Mouse (Mus musculus) intestine, embryonic 15.5 days (tissue): ENCODE measurements around the gene Acvr1. TPM values are rescaled to one million over a fixed set of nuclear protein-coding genes. Genes with fewer than 3 reads are reported as not detected.

Source experiments
- ATAC-seq: fragments of 200-750 bp; cut with Nextera tagmentation; 2 replicates; pipeline ENCODE4 v1.8.0; 2017; ENCODE audit warnings: moderate TSS enrichment, moderate library complexity
- H3K27ac ChIP-seq: fragments of 300-500 bp; sonication (generic); 2 replicates; pipeline ENCODE4 v1.5.1; 2015; ENCODE audit warnings: mild to moderate bottlenecking, inconsistent platforms
- H3K27me3 ChIP-seq: fragments of 300-500 bp; sonication (generic); replicated peaks from 2 replicates; pipeline ENCODE4 v1.6.1; 2015; ENCODE audit warnings: inconsistent platforms
- H3K36me3 ChIP-seq: fragments of 300-500 bp; sonication (generic); 2 replicates; pipeline ENCODE4 v1.6.1; 2015; ENCODE audit warnings: inconsistent platforms
- H3K4me1 ChIP-seq: fragments of 300-500 bp; sonication (generic); replicated peaks from 2 replicates; pipeline ENCODE4 v1.6.1; 2015; ENCODE audit warnings: inconsistent platforms
- H3K4me2 ChIP-seq: fragments of 300-500 bp; sonication (generic); replicated peaks from 2 replicates; pipeline ENCODE4 v1.6.1; 2015; ENCODE audit warnings: mild to moderate bottlenecking, inconsistent platforms
- H3K4me3 ChIP-seq: fragments of 300-500 bp; sonication (generic); replicated peaks from 2 replicates; pipeline ENCODE4 v1.5.1; 2015; ENCODE audit warnings: inconsistent platforms
- H3K9ac ChIP-seq: fragments of 300-500 bp; sonication (generic); 2 replicates; pipeline ENCODE4 v1.6.1; 2015; ENCODE audit warnings: inconsistent platforms
- H3K9me3 ChIP-seq: fragments of 300-500 bp; sonication (generic); 2 replicates; pipeline ENCODE4 v1.6.1; 2016; ENCODE audit warnings: inconsistent platforms
- WGBS: fragments of 180-500 bp; shearing (Covaris S2); methylation state at CpG from one replicate; pipeline ENCODE4 v1.1.7; 2015; 5-methylcytosine and 5-hydroxymethylcytosine counted together
- polyA plus RNA-seq: library from polyadenylated mRNA; unstranded; fragments of >200 nt; fragmentation: Nextera tagmentation; extraction: Ambion mirVana; gene quantifications from 2 replicates; pipeline ENCODE4 v1.2.1, GENCODE M21; 2015

The Acvr1 gene
- polyA plus RNA-seq, 1 experiment from 2014 or later: 4.9 TPM

DNA sequence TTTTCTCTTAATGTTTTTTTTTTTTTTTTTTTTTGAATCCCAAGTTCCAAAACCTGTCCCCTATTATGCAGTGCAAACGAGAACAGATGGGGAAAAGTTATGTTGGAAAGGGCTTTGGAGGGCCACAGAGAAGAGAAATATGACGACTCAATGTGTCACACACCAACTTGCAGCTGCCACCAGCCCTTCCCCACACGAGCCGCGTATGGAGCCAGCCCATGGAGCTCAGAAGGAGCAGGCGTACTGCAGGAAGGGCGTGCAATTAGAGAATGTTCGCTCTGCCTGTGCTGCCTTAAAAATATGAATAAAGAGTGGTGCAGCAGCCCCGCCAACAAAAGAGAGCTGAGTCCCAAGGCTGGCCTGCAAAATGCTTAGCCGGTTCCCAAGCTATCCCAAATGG, 19.4 kb upstream of the Acvr1 start:
- ATAC-seq: no peak
- Histone ChIP-seq H3K4me2 (no peak overlapping the region), H3K36me3 (no peaks in the 10 kb centered on the region), H3K9me3 (no peaks in the 10 kb centered on the region), H3K27me3 (no peaks in the 10 kb centered on the region), H3K9ac (no peak overlapping the region), H3K27ac (no peak overlapping the region), H3K4me3 (no peak overlapping the region), H3K4me1 (0 out of 2 replicates have a peak, but pooled peaks cover 4% of the 10 kb centered on the region)
- 72% methylated on average over 10 of the region's 10 CpGs for WGBS

DNA sequence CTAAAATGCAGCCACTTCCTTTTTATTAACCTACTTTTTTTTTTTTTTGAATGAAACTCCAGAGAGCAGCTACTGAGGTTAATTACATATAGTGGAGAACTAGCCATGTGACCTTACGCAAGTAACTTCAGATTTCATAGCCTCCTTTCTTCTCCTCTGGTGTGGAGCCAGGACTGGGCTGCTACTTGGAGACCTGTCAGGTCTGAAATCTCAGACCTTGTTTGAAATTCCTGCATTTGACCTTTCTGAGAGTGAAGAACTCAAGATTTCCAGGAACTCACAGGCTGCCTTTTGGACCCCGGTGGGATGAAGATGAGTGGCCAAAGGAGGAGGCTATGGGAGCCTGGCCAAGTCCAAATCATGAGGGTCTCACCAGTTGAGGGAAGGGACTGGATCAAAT, 7.2 kb upstream of the Acvr1 start:
- H3K27me3 ChIP-seq: no peaks in the 10 kb centered on the region
- WGBS: 77% methylated on average over 2 of the region's 2 CpGs
- no peak overlapping the region for H3K9ac ChIP-seq
- H3K4me3 ChIP-seq: no peak overlapping the region
- H3K4me2 ChIP-seq: no peak overlapping the region
- no peaks in the 10 kb centered on the region for H3K36me3 ChIP-seq
- no peaks in the 10 kb centered on the region for H3K9me3 ChIP-seq
- no peak for ATAC-seq
- H3K4me1 ChIP-seq: no peaks in the 10 kb centered on the region
- no peak overlapping the region for H3K27ac ChIP-seq

DNA sequence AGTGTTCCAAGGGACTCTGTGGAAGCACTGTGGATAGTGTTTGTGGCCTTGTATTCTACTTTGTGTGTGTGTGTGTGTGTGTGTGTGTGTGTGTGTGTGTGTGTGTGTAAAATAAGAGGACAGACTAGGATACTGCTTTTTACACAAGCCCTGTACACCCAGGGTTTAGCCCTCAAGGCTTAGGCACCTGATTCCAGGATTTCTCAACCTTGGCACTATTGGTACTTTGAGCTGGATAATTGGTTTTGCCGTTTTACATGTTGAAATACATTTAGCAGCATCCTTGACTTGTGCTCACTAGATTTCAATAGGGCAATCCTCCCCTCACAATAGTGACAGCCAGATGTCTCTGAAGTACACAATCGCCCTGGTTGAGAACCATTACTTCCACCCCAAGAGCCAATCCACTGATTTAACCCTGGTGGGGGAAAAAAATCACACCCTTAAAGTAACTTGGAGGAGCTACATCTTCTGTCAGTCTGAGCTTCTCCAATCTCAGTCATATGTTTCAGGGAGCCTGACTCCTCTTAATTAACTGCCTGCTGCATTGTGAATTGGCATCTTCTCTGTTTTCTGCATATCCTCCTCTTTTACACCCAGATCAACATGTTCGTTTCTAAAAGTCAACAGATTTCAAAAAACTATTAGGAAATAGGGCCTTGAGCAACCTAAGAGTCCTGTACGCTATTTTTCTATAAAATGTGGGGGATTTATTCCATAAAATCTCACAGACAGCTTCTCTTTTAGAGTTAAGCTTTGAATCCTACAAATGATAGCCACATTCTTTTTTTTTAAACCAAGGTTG, 2.1 kb upstream of the Acvr1 start:
- Histone ChIP-seq H3K9me3 (no peaks in the 10 kb centered on the region), H3K27ac (no peak overlapping the region), H3K36me3 (no peaks in the 10 kb centered on the region), H3K4me2 (peak overlapping the region; percentile 56), H3K4me1 (peaks cover 13% of the 10 kb centered on the region), H3K27me3 (no peaks in the 10 kb centered on the region), H3K9ac (0 out of 2 replicates have a peak overlapping the region, but pooled peaks have one; percentile 79), H3K4me3 (peak overlapping the region; percentile 68; the same call in 1 of the 2 replicates)
- WGBS: 65% methylated on average over 4 of the region's 4 CpGs
- no peak for ATAC-seq

DNA sequence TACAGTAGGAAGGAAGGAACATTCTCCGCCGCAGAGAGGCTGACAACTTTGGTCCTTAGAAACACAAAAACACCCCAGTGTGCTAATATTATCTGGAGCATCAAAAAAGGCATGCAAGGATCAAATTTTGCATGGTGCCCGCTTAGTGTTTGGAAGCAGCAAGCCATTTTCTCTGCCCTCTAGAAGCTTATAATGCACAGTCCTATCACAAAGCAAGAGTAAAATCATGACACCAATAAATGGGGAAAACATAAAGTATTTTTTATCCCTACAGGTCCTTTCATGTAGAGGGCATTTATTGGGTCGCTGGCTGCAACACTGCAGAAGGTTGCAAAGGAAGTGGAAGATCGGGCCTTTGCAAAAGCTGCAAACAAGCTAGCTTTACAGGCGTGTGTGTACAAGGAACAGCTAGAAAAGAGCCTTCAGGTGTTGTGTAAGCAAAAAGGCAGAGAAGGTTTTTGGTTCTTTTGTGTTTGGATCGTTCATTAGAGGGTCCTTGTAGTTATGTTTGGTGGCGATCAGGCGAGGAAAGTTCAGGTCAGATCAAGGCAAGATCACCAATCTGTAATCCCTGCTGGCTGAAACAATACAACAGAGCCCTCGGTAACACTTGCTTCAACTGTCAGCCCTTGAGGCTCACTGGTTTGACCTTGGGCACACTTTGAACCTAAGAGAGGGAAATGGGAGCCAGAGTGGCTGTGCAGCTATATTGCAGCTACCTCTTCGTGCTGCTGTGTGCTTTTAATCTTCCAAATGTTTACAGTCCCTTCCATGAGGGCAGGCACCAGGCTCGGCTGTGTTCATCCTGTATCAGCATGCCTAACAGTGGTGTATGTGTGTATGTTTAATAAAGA, 1.1 kb upstream of the Acvr1 start:
- peak overlapping the region; percentile 98 for H3K27ac ChIP-seq
- 6% methylated on average over 12 of the region's 12 CpGs for WGBS
- H3K4me2 ChIP-seq: peak overlapping the region; percentile 56
- H3K4me3 ChIP-seq: peak overlapping the region; percentile 68
- no peaks in the 10 kb centered on the region for H3K27me3 ChIP-seq
- ATAC-seq: no peak
- peaks cover 13% of the 10 kb centered on the region for H3K4me1 ChIP-seq
- H3K9ac ChIP-seq: peak overlapping the region; percentile 79
- H3K9me3 ChIP-seq: no peaks in the 10 kb centered on the region
- H3K36me3 ChIP-seq: no peaks in the 10 kb centered on the region

DNA sequence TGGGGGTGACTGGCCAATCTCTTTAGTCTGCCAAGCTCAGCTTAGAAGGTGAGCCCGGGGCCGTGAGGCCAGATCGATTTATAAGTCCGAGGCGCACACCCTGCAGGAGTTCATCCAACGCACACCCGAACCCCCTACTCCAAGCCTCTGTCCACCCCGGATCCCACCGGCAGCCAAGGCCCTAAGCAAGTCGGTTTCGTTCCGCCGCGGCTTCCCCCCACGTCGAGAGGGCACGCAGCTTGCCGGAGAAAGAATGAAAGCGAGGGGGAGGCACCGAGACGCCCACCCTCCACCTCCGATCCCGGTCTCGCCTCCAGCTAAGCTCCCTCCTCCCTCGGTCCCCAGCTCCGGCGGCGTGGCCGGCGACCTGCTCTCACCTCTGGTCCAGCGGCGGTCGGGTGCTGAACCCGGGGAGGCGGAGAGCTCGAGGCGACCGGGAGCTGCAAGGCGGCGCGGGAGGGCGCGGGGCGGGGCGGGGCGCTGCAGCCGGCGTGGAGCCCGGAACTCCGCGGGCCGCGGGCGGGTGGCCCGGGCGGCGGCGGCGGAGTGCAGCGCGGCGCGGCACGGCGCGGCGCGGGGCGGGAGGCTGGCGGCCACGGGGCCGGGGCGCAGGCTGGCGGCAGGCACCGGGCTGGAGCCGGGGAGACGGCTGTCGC, 419 bp downstream of the Acvr1 start:
- Histone ChIP-seq H3K4me1 (peaks cover 13% of the 10 kb centered on the region), H3K4me3 (peak overlapping the region; percentile 68), H3K9me3 (no peaks in the 10 kb centered on the region), H3K36me3 (no peaks in the 10 kb centered on the region), H3K27ac (peak overlapping the region; percentile 98), H3K27me3 (no peaks in the 10 kb centered on the region), H3K9ac (peak overlapping the region; percentile 79), H3K4me2 (peak overlapping the region; percentile 56)
- peak; percentile 66 for ATAC-seq
- WGBS: under 1% methylated on average over 70 of the region's 78 CpGs

DNA sequence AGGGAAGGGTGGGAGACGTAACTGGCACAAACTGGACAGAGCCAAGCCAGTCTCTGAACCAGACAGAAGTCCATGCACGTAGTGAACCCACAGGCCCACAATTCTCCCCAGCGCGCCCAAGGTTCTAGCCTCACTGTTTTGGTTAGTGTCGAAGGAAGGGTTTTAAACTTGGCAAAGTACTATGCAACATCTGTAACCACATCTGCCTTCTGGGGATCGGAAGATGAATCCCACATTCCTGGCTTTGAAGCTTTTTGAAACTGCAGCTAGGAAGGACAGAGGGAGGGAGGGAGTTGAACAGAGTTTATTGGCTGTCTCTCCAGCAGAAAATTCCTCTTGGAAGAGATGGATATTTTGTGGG, 928 bp downstream of the Acvr1 start:
- no peaks in the 10 kb centered on the region for H3K36me3 ChIP-seq
- H3K4me2 ChIP-seq: peak overlapping the region; percentile 56
- H3K4me3 ChIP-seq: peak overlapping the region; percentile 68
- H3K9ac ChIP-seq: peak overlapping the region; percentile 79
- WGBS: 7% methylated on average over 6 of the region's 6 CpGs
- ATAC-seq: no peak
- peaks cover 13% of the 10 kb centered on the region for H3K4me1 ChIP-seq
- peak overlapping the region; percentile 98 for H3K27ac ChIP-seq
- no peaks in the 10 kb centered on the region for H3K27me3 ChIP-seq
- H3K9me3 ChIP-seq: no peaks in the 10 kb centered on the region

DNA sequence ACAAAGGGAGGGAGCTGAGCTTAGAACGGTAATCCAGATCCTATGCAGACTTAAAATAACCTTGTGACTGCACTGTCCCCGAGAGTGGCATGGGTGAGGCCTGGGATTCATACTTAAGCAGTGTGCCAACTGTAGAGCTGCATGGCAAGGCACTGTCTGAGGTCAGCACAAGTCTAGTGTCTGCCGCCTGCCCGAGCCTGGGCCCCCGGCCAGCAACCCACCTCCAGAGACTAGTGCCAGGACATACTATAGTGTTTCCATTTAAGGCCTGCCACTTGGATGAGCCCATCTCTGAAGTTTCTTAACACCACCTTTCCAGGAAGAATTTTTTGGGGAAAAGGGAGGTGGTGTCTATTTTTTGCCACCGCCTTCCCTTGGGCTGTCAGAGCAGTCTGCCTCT, 1.7 kb downstream of the Acvr1 start:
- no peaks in the 10 kb centered on the region for H3K27me3 ChIP-seq
- ATAC-seq: no peak
- H3K27ac ChIP-seq: no peak overlapping the region
- H3K4me1 ChIP-seq: peaks cover 13% of the 10 kb centered on the region
- H3K9me3 ChIP-seq: no peaks in the 10 kb centered on the region
- peak overlapping the region; percentile 56 for H3K4me2 ChIP-seq
- peak overlapping the region; percentile 68; the same call in 1 of the 2 replicates for H3K4me3 ChIP-seq
- no peak overlapping the region; the same call in 1 of the 2 replicates for H3K9ac ChIP-seq
- H3K36me3 ChIP-seq: no peaks in the 10 kb centered on the region
- 62% methylated on average over 6 of the region's 6 CpGs for WGBS

DNA sequence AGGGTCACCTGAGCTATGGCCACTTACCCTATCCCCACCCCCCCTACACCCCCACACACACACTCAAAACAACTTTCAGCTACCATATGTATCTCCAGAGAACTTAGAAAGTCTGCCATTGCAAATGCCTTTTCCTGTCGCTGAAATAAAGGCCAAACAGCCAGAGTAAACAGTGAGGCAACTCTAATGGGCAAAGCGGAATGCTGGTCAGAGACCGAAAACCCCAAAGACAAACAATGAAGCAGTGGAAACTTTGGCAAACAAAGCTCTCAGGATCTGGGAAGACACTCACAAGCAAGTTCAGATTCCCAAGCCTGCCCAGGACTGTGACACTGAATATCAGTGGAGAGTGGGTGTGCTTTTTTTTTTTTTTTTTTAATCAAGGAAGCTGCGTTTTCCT, 4.8 kb downstream of the Acvr1 start:
- Histone ChIP-seq H3K9ac (no peak overlapping the region), H3K27me3 (no peaks in the 10 kb centered on the region), H3K27ac (no peak overlapping the region), H3K9me3 (no peaks in the 10 kb centered on the region), H3K4me2 (no peak overlapping the region), H3K36me3 (no peaks in the 10 kb centered on the region), H3K4me1 (peaks cover 7% of the 10 kb centered on the region), H3K4me3 (no peak overlapping the region)
- WGBS: 36% methylated on average over 4 of the region's 4 CpGs
- no peak for ATAC-seq

DNA sequence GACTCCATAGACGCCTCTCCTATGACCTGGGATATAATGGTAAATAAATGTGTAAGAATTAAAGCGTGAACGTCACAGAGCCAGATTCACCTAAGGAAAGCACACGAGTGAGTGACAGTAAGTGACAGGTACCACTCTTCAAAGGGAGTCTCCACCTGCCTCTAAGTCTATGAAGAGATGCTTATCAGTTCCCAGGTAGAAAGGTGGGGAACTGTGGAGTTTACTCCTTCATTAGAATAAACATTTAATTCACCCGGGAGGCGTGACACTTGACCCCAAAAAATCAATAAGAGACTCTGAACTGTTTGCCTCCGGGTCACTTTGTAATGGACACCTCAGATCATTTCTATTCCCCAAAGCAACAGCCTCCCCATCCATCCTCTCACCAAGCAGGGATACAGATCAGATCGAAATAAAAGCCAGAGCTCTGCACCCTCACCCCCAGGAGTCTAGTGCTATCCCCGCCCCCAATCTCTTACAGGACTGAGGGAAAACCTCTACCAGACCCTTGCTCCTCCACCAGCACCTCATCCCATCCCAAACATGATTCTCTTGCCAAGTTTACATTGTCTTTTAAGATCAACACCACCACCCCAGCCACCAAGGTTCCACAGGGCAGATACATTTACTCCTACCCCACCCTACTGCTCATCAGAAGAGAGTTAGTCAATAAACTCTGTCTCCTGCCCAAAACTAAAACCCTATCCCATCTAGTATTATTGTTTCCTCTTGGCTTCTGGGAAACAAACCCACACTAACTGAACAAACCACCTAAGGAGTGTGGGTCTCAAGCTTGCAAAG, 9.7 kb downstream of the Acvr1 start:
- Histone ChIP-seq H3K27ac (no peak overlapping the region), H3K36me3 (no peaks in the 10 kb centered on the region), H3K4me2 (no peak overlapping the region), H3K4me1 (0 out of 2 replicates have a peak, but pooled peaks cover 7% of the 10 kb centered on the region), H3K27me3 (no peaks in the 10 kb centered on the region), H3K9me3 (no peaks in the 10 kb centered on the region), H3K4me3 (no peak overlapping the region), H3K9ac (no peak overlapping the region)
- no peak for ATAC-seq
- 61% methylated on average over 9 of the region's 9 CpGs for WGBS

DNA sequence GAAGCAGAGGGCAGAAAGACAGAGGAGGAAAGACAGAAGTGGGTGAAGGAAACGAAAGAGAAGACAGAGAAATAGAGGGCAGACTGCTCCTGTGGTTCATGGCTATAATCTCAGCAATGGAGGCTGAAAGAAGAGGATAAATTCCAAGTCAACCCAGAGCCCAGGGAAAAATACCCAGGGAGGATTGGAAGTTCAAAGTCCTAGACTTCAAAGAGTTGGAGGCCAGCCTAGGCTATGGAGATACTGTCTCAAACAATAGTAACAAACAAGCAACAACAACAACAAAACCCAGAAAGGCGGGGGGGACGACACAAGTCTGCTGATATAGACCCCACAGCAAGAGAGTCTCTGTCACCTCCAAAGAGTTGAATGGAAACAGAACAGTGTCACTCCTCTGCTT, 14.7 kb downstream of the Acvr1 start:
- no peaks in the 10 kb centered on the region for H3K9me3 ChIP-seq
- H3K27me3 ChIP-seq: no peaks in the 10 kb centered on the region
- H3K9ac ChIP-seq: no peak overlapping the region
- H3K4me3 ChIP-seq: no peak overlapping the region
- ATAC-seq: no peak
- no peaks in the 10 kb centered on the region for H3K36me3 ChIP-seq
- H3K27ac ChIP-seq: no peak overlapping the region
- H3K4me2 ChIP-seq: no peak overlapping the region
- 47% methylated on average over 3 of the region's 3 CpGs for whole genome bisulfite sequencing
- peaks cover 28% of the 10 kb centered on the region for H3K4me1 ChIP-seq

DNA sequence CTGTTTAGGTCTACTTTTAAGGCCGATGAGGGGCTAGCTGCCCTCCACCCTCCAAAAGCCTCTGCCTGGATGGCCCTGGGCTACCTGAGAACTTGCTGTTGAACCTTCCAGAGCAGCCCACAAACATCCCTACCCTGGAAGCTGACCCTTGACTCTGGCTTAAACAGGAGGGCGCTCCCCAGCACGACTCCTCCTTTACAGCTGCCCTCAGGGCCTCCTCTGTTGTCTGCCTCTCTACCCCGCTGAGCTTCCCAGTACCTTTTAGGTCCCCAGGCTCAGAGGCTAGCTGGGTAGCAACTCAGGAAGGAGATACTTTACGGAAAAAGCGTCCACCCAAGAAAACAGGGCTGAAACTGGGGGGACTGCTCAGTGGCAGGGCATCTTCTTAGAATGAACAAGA, 15.1 kb downstream of the Acvr1 start:
- H3K4me1 ChIP-seq: peaks cover 30% of the 10 kb centered on the region

More for the DNA sequence above, 15.1 kb downstream of the Acvr1 start:
- Histone ChIP-seq H3K36me3 (no peaks in the 10 kb centered on the region), H3K4me3 (no peak overlapping the region), H3K27ac (no peak overlapping the region), H3K4me2 (no peak overlapping the region), H3K27me3 (no peaks in the 10 kb centered on the region), H3K9ac (no peak overlapping the region), H3K9me3 (no peaks in the 10 kb centered on the region)
- 58% methylated on average over 6 of the region's 6 CpGs for WGBS
- no peak for ATAC-seq
